Mouse (Mus musculus) stomach, embryonic 15.5 days (tissue): Measurements from ENCODE around the gene Itga2b. TPM values are rescaled to one million over a fixed set of nuclear protein-coding genes. Genes with fewer than 3 reads are reported as not detected.

Experiments
- ATAC-seq: fragments of 200-750 bp; cut with Nextera tagmentation; 2 replicates; pipeline ENCODE4 v1.8.0; 2017; ENCODE audit warnings: low read depth, moderate number of reproducible peaks, moderate TSS enrichment; ENCODE audit not compliant: insufficient read depth, low FRiP score
- H3K27ac ChIP-seq: fragments of 300-500 bp; sonication (generic); 2 replicates; pipeline ENCODE4 v1.5.1; 2015; ENCODE audit warnings: mild to moderate bottlenecking, inconsistent platforms
- H3K27me3 ChIP-seq: fragments of 300-500 bp; sonication (generic); replicated peaks from 2 replicates; pipeline ENCODE4 v1.6.1; 2015; ENCODE audit warnings: inconsistent platforms
- H3K36me3 ChIP-seq: fragments of 300-500 bp; sonication (generic); 2 replicates; pipeline ENCODE4 v1.6.1; 2015; ENCODE audit warnings: inconsistent platforms
- H3K4me1 ChIP-seq: fragments of 300-500 bp; sonication (generic); 2 replicates; pipeline ENCODE4 v1.6.1; 2015; ENCODE audit warnings: inconsistent platforms
- H3K4me2 ChIP-seq: fragments of 300-500 bp; sonication (generic); 2 replicates; pipeline ENCODE4 v1.6.1; 2015; ENCODE audit warnings: mild to moderate bottlenecking, inconsistent platforms
- H3K4me3 ChIP-seq: fragments of 300-500 bp; sonication (generic); replicated peaks from 2 replicates; pipeline ENCODE4 v1.5.1; 2015; ENCODE audit warnings: inconsistent platforms
- H3K9ac ChIP-seq: fragments of 300-500 bp; sonication (generic); 2 replicates; pipeline ENCODE4 v1.6.1; 2015; ENCODE audit warnings: inconsistent platforms
- H3K9me3 ChIP-seq: fragments of 300-500 bp; sonication (generic); 2 replicates; pipeline ENCODE4 v1.6.1; 2016; ENCODE audit warnings: inconsistent platforms
- WGBS: fragments of 180-500 bp; shearing (Covaris S2); methylation state at CpG from one replicate; pipeline ENCODE4 v1.1.7; 2015; 5-methylcytosine and 5-hydroxymethylcytosine counted together
- microRNA-seq: library from miRNA; unstranded; fragments of <30 nt; microRNA quantifications from one replicate; pipeline ENCODE4, GENCODE M21; 2016
- polyA plus RNA-seq: library from polyadenylated mRNA; unstranded; fragments of >200 nt; fragmentation: Nextera tagmentation; extraction: Ambion mirVana; gene quantifications from 2 replicates; pipeline ENCODE4 v1.2.1, GENCODE M21; 2015

Gene Itga2b
- polyA plus RNA-seq, 1 experiment from 2014 or later = 7.8 TPM

DNA sequence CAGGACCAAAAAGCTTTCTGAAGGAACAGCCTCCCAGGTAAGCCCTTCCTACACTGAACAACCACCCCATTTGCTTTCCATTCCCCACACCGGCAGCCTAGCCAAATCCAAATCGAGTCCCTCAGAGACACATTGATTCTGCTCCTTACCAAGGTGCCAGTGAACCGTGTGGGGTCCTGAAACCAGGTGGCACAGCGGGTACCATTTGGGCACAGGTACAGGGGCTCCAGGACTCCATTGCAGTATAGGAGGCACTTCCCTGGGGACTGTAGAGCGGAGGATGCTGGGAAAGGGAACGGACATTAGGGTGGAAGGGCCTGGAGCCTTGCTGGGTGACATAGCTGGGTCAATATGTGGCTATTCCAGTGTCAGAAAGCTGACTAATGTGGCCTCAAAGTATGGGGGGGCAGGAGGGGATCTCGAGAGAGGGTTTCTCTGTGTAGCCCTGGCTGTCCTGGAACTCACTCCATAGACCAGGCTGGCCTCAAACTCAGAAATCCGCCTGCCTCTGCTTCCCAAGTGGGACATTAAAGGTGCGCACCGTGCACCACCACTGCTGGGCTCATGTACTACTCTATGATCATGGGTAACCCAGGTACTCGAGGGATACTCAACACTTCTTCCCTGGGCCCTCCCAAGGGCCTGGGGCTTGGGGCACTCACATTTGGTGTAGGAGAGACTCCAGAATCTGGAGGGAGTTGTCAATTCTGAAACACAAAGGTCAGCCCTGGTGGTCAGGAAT, 64.2 kb downstream of the Itga2b start:
- Histone ChIP-seq H3K4me1 (peaks cover 18% of the 10 kb centered on the region), H3K36me3 (peaks cover 19% of the 10 kb centered on the region), H3K4me3 (peak overlapping the region; percentile 90), H3K27me3 (peaks cover 5% of the 10 kb centered on the region; the same call in 1 of the 2 replicates), H3K9me3 (no peaks in the 10 kb centered on the region), H3K27ac (no peak overlapping the region), H3K4me2 (peak overlapping the region; percentile 86), H3K9ac (peak overlapping the region; percentile 86; the same call in 1 of the 2 replicates)
- 83% methylated on average over 11 of the region's 11 CpGs for WGBS
- no peak for ATAC-seq

DNA sequence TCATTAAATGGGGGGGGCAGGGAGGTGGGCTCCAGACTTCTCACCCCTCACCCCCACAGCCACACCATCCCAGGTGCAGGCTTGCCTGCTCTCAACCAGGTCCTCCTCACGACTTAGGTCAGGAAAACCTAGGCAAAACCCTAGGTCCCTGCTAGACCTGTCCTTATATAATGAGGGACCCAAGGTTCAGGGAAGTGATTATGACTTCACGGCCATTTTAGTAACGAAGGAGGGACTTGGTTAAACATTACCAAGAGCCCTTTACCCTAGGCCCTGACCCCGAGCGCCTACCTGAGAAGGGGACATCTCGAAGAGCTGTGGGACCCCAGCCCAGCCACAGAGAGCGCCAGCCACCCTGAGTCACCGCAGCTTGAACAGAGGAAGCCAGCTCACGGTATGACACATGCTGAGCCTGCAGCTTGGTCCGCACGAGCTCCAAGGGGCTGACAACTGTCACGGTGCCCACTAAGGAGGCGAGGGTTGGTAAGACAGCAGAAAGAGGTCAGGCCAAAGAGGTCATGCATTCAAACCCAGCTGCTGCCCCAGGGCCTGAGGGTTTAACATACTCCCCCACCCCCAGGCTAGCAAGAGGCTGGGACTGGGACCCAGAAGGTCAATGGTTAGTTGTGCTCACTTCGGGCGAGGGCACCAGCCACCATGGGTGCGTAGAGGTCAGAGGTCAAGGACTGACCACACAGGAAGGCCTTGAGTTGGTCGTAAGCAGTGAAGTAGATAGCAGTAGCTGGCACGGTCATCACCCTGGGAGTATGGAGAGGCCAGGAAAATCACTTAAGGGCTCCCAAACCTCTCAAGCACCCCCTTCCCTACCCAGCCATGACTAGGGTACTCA, 65.5 kb downstream of the Itga2b start:
- no peak for ATAC-seq
- 76% methylated on average over 18 of the region's 18 CpGs for WGBS
- Histone ChIP-seq H3K4me2 (no peak overlapping the region), H3K4me1 (peaks cover 28% of the 10 kb centered on the region), H3K27ac (no peak overlapping the region), H3K36me3 (peaks cover 19% of the 10 kb centered on the region), H3K9ac (no peak overlapping the region), H3K9me3 (no peaks in the 10 kb centered on the region), H3K4me3 (no peak overlapping the region), H3K27me3 (peaks cover 11% of the 10 kb centered on the region)

DNA sequence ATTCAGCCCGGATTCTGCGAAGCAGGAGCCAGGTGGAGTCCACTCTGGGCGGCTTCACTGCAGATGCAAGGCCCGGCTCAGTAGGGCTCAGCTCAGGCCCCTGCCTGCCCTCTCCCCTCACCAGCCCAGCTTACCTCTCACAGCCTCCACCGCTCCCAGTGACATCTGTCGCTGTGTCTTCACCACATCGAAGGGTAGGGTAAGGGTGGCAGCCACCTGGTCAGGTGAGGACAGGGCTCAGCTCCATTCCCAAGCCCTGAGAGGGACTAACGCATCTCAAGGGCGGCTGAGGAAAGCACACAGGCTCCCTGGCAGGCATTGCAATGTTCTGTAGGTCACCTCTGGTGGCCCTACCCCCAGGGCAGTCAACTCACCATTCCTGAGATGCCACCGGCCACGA, 66.3 kb downstream of the Itga2b start:
- peaks cover 29% of the 10 kb centered on the region for H3K4me1 ChIP-seq
- no peaks in the 10 kb centered on the region for H3K9me3 ChIP-seq
- H3K27ac ChIP-seq = no peak overlapping the region
- 93% methylated on average over 11 of the region's 11 CpGs for whole genome bisulfite sequencing
- no peak overlapping the region for H3K4me3 ChIP-seq
- peaks cover 19% of the 10 kb centered on the region for H3K36me3 ChIP-seq
- no peak overlapping the region for H3K9ac ChIP-seq
- no peak for ATAC-seq
- no peak overlapping the region for H3K4me2 ChIP-seq
- peaks cover 18% of the 10 kb centered on the region for H3K27me3 ChIP-seq

Small RNA genes lying within 50 kb of the gene (microRNA-seq; reads per million reads assigned to microRNA genes)
- not detected for gene Mir6930

Other genes with a start within 250 kb of the Itga2b start
- 68.7 and 71.3 TPM in 2 replicates for gene Hdac5, start 240.0 kb downstream of the Itga2b start, polyA plus RNA-seq
- gene BC030867, start 221.2 kb downstream of the Itga2b start, polyA plus RNA-seq = 11.4 and 11.7 TPM in 2 replicates
- 0.09 TPM in 1 of 2 replicates, not detected in the other for gene Asb16, start 201.4 kb downstream of the Itga2b start, polyA plus RNA-seq
- gene Tmub2, start 185.2 kb downstream of the Itga2b start, polyA plus RNA-seq = 47.8 and 51.9 TPM in 2 replicates
- 14.5 and 14.8 TPM in 2 replicates for gene Atxn7l3, start 173.5 kb downstream of the Itga2b start, polyA plus RNA-seq
- 82.7 and 83.0 TPM in 2 replicates for gene Ubtf, start 150.4 kb downstream of the Itga2b start, polyA plus RNA-seq
- gene Slc4a1, start 103.9 kb downstream of the Itga2b start, polyA plus RNA-seq = 31.8 and 68.8 TPM in 2 replicates
- 8.8 and 9.2 TPM in 2 replicates for gene Rundc3a, start 76.7 kb downstream of the Itga2b start, polyA plus RNA-seq
- 256 and 259 TPM in 2 replicates for gene Slc25a39, start 62.2 kb downstream of the Itga2b start, polyA plus RNA-seq
- gene Grn, start 39.8 kb downstream of the Itga2b start, polyA plus RNA-seq = 155 and 161 TPM in 2 replicates
- gene Fam171a2, start 22.4 kb downstream of the Itga2b start, polyA plus RNA-seq = 5.5 and 6.1 TPM in 2 replicates
- gene Gpatch8, start 86.3 kb upstream of the Itga2b start, polyA plus RNA-seq = 47.4 and 51.0 TPM in 2 replicates
- 19.2 TPM in 2 replicates for gene Gm11627, start 109.3 kb upstream of the Itga2b start, polyA plus RNA-seq
- 21.9 and 23.7 TPM in 2 replicates for gene Fzd2, start 134.3 kb upstream of the Itga2b start, polyA plus RNA-seq
- gene Meioc, start 193.6 kb upstream of the Itga2b start, polyA plus RNA-seq = 0.55 and 1.0 TPM in 2 replicates
- 38.3 and 41.4 TPM in 2 replicates for gene Ccdc43, start 227.7 kb upstream of the Itga2b start, polyA plus RNA-seq